Mouse (Mus musculus) G1E (cell line): Measurements from ENCODE around the gene Acot4. TPM values are rescaled to one million over a fixed set of nuclear protein-coding genes. Genes with fewer than 3 reads are reported as not detected.
"Not testable (repeated sequence)": the region's sequence is repeated elsewhere in the genome, so short reads cannot be mapped to it uniquely, and the experiment has no call there.

Experiments
- ATAC-seq: 2 replicates; pipeline ENCODE4 v1.8.0; 2016; ENCODE audit warnings: mild to moderate bottlenecking; ENCODE audit not compliant: insufficient number of reproducible peaks, poor library complexity, low FRiP score, severe bottlenecking; ENCODE audit errors: extremely low read depth
- DNase-seq: peaks from one replicate; pipeline ENCODE4 v3.0.0; 2012; ENCODE audit warnings: low spot score
- H3K27me3 ChIP-seq: 2 replicates; pipeline ENCODE4 v1.6.1; 2012; ENCODE audit warnings: mild to moderate bottlenecking, low read length, inconsistent platforms; ENCODE audit not compliant: insufficient read depth
- H3K36me3 ChIP-seq: replicated peaks from 2 replicates; pipeline ENCODE3; 2012; ENCODE audit warnings: mild to moderate bottlenecking, inconsistent platforms
- H3K4me1 ChIP-seq: 2 replicates; pipeline ENCODE4 v1.6.1; 2012; ENCODE audit warnings: low read depth, low read length, inconsistent platforms, mixed read lengths; ENCODE audit not compliant: insufficient read depth
- H3K4me3 ChIP-seq: 2 replicates; pipeline ENCODE4 v1.5.1; 2012; ENCODE audit warnings: low read depth, mild to moderate bottlenecking, inconsistent platforms, low read length, moderate library complexity, mixed read lengths
- H3K9me3 ChIP-seq: replicated peaks from 2 replicates; pipeline ENCODE4 v1.6.1; 2012; ENCODE audit warnings: inconsistent platforms
- CTCF ChIP-seq: IDR thresholded peaks from 2 replicates; pipeline ENCODE4 v1.5.1; 2012; ENCODE audit warnings: low read depth, low read length, inconsistent platforms, mixed read lengths
- GATA1 ChIP-seq: IDR thresholded peaks from 2 replicates; pipeline ENCODE4 v1.6.1; 2012; ENCODE audit warnings: borderline replicate concordance, low read length, inconsistent platforms, mixed read lengths
- GATA2 ChIP-seq: IDR thresholded peaks from 2 replicates; pipeline ENCODE4 v1.6.1; 2012; ENCODE audit warnings: low read depth, low read length, inconsistent platforms, borderline replicate concordance
- POLR2AphosphoS5 ChIP-seq: IDR thresholded peaks from 2 replicates; pipeline ENCODE4 v1.6.1; 2012; ENCODE audit warnings: low read depth, low read length, inconsistent platforms; ENCODE audit not compliant: insufficient replicate concordance
- TAL1 ChIP-seq: conservative IDR thresholded peaks from 2 replicates; pipeline ENCODE4 v1.6.1; 2012; ENCODE audit warnings: low read depth, low read length, inconsistent platforms, mixed read lengths
- polyA plus RNA-seq: library from polyadenylated mRNA; stranded (reverse); fragments of >175 nt; gene quantifications from 2 replicates; pipeline ENCODE4 v1.2.3, GENCODE M21; 2012
- total RNA-seq, 2 experiments: library from RNA; stranded (forward) in 1 of 2; stranded (reverse) in 1 of 2; fragments of 200-1000 nt in 1 of 2; fragments of >200 nt in 1 of 2; fragmentation: Nextera tagmentation in 1 of 2; gene quantifications; 2 replicates each; pipeline ENCODE4 v1.2.3; 2014 to 2017

Acot4 gene
- total and polyA plus RNA-seq, 3 experiments, result 0.05 TPM; not detected in 2

GRCm38 (mm10) chr12:84067752-84068151 is 29.6 kb downstream of the Acot4 start:
- H3K27me3 ChIP-seq, result peaks cover 33% of the 10 kb centered on the region
- no peak for TF ChIP-seq TAL1
- no peak for TF ChIP-seq GATA1
- TF ChIP-seq POLR2AphosphoS5, result no peak
- no peak for TF ChIP-seq GATA2
- H3K4me3 ChIP-seq, result no peak overlapping the region
- DNase-seq, result no peak
- H3K36me3 ChIP-seq, result no peaks in the 10 kb centered on the region
- H3K9me3 ChIP-seq, result peaks cover 3% of the 10 kb centered on the region; the same call in 1 of the 2 replicates
- H3K4me1 ChIP-seq, result no peaks in the 10 kb centered on the region
- no peak for ATAC-seq

- DNase-seq (no peak), ATAC-seq (no peak)
- Histone ChIP-seq H3K4me1 (no peaks in the 10 kb centered on the region), H3K4me3 (no peak overlapping the region), H3K36me3 (no peaks in the 10 kb centered on the region), H3K9me3 (no peaks in the 10 kb centered on the region), H3K27me3 (peaks cover 33% of the 10 kb centered on the region)
- TF ChIP-seq GATA1 (no peak), POLR2AphosphoS5 (no peak), TAL1 (no peak)
These were observed 30.1 kb downstream of the Acot4 start for GRCm38 (mm10) chr12:84068296-84068695.

- Histone ChIP-seq H3K27me3 (peaks cover 33% of the 10 kb centered on the region), H3K36me3 (no peaks in the 10 kb centered on the region), H3K4me3 (no peak within 1 kb of the TSS), H3K9me3 (no peaks in the 10 kb centered on the region), H3K4me1 (no peaks in the 10 kb centered on the region)
- ATAC-seq (no peak), DNase-seq (no peak)
- TF ChIP-seq GATA1, result no peak
- no peak for TF ChIP-seq TAL1
- no peak for TF ChIP-seq CTCF
- no peak for TF ChIP-seq POLR2AphosphoS5
- TF ChIP-seq GATA2, result no peak
These were observed 30.8 kb downstream of the Acot4 start, which contains the start of gene Acot5 for GRCm38 (mm10) chr12:84068986-84069385. TSS of gene Acot5 (plus strand) at chr12:84069325.

GRCm38 (mm10) chr12:84069582-84069981 is 31.4 kb downstream of the Acot4 start:
- H3K27me3 ChIP-seq, result peaks cover 32% of the 10 kb centered on the region
- H3K9me3 ChIP-seq, ATAC-seq, H3K36me3 ChIP-seq, DNase-seq, H3K4me3 ChIP-seq, H3K4me1 ChIP-seq: not testable (repeated sequence)

GRCm38 (mm10) chr12:84071696-84072095 is 33.5 kb downstream of the Acot4 start:
- ATAC-seq (no peak), DNase-seq (no peak)
- Histone ChIP-seq H3K36me3 (no peaks in the 10 kb centered on the region), H3K9me3 (no peaks in the 10 kb centered on the region), H3K4me3 (no peak overlapping the region), H3K27me3 (peaks cover 35% of the 10 kb centered on the region), H3K4me1 (no peaks in the 10 kb centered on the region)
- no peak for TF ChIP-seq CTCF
- no peak for TF ChIP-seq GATA1

GRCm38 (mm10) chr12:84077371-84077990 is 39.3 kb downstream of the Acot4 start:
- H3K4me3 ChIP-seq, result no peak overlapping the region
- ATAC-seq, result no peak
- H3K36me3 ChIP-seq, result no peaks in the 10 kb centered on the region
- H3K9me3 ChIP-seq, result no peaks in the 10 kb centered on the region
- TF ChIP-seq CTCF, result no peak
- no peak for TF ChIP-seq GATA1
- TF ChIP-seq TAL1, result no peak
- TF ChIP-seq POLR2AphosphoS5, result no peak
- no peak for TF ChIP-seq GATA2
- peaks cover 4% of the 10 kb centered on the region; the same call in 1 of the 2 replicates for H3K4me1 ChIP-seq
- H3K27me3 ChIP-seq, result peaks cover 21% of the 10 kb centered on the region
- DNase-seq, result no peak

GRCm38 (mm10) chr12:84083842-84084241 is 45.7 kb downstream of the Acot4 start:
- H3K9me3 ChIP-seq, result no peaks in the 10 kb centered on the region
- TF ChIP-seq TAL1, result no peak
- no peak for TF ChIP-seq GATA1
- TF ChIP-seq POLR2AphosphoS5, result no peak
- TF ChIP-seq GATA2, result no peak
- no peak overlapping the region for H3K4me3 ChIP-seq
- H3K27me3 ChIP-seq, result peaks cover 12% of the 10 kb centered on the region
- ATAC-seq (no peak), DNase-seq (no peak)
- no peaks in the 10 kb centered on the region for H3K36me3 ChIP-seq
- H3K4me1 ChIP-seq, result peaks cover 4% of the 10 kb centered on the region; the same call in 1 of the 2 replicates
